Mouse (Mus musculus) bone marrow macrophage, adult 2 months (primary cell): ENCODE results near the gene Fam83c.

Source experiments
- CTCF ChIP-seq: IDR thresholded peaks from 2 replicates; pipeline ENCODE4 v1.5.1; 2012; ENCODE audit warnings: low read depth, mild to moderate bottlenecking, low read length, moderate library complexity
- POLR2A ChIP-seq: IDR thresholded peaks from 2 replicates; pipeline ENCODE4 v1.6.1; 2012; ENCODE audit warnings: mild to moderate bottlenecking, low read depth, low read length, borderline replicate concordance

DNA sequence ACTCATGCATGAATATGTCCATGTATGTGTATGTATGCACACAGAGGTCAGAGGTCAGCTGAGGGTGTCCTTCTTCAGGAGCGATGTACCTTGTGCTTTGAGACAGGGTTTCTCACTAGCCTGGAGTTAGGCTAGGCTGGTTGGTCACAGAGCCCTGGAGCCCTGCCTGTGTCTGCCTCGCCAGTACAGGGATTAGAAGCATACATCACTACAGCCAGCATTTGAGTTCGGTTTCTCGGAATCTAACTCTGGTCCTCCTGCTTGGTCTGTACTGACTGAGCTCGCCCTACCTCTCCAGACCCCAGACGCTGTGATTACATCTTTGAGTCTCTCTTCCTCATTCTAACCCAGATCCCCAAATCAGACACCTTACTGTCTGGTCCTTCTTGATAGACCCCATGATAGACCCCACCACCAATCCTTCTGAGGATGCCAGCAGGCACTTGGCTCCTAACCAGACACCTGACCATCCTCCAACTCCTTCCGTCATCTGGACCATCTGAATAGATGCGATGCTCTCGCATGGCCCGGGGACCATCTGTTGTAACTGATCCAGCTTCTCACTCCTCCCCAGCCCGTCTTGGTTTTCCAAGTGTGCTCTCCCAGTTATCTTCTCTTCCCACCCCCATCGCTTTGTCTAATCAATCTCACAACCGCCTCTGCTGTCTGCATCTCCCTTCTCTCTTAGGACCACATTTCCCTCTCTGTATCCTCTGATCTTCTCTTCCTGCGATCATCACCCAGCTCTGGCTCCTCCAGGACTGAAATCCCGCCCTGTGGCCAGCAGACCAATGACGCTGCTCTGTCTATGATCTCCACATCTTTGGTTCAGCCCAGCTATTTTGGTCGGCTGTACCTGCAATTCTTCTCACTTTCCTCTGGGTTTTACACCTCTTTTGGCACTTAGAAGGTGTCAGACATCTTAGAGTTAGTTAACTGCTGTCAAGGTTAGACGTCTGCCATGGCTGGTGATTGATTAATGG lies 46.4 kb downstream of the Fam83c start:
- TF ChIP-seq CTCF = no peak
- no peak for TF ChIP-seq POLR2A
